Mouse (Mus musculus) liver, embryonic 13.5 days (tissue): ENCODE measurements around the gene Abca1. TPM values are rescaled to one million over a fixed set of nuclear protein-coding genes. Genes with fewer than 3 reads are reported as not detected.

Experiments used
- ATAC-seq: fragments of 200-750 bp; cut with Nextera tagmentation; 2 replicates; pipeline ENCODE4 v1.8.0; 2017; ENCODE audit warnings: low read depth, mild to moderate bottlenecking, moderate number of reproducible peaks, moderate library complexity
- DNase-seq: peaks from one replicate; pipeline ENCODE4 v3.0.0; 2022
- H3K27ac ChIP-seq: fragments of 300-500 bp; sonication (generic); 2 replicates; pipeline ENCODE4 v1.5.1; 2015; ENCODE audit warnings: moderate library complexity, mild to moderate bottlenecking, inconsistent platforms
- H3K27me3 ChIP-seq: fragments of 300-500 bp; sonication (generic); 2 replicates; pipeline ENCODE4 v1.6.1; 2015; ENCODE audit warnings: mild to moderate bottlenecking, inconsistent platforms
- H3K36me3 ChIP-seq: fragments of 300-500 bp; sonication (generic); 2 replicates; pipeline ENCODE4 v1.6.1; 2015; ENCODE audit warnings: mild to moderate bottlenecking, inconsistent platforms
- H3K4me1 ChIP-seq: fragments of 300-500 bp; sonication (generic); replicated peaks from 2 replicates; pipeline ENCODE4 v1.6.1; 2015; ENCODE audit warnings: inconsistent platforms
- H3K4me2 ChIP-seq: fragments of 300-500 bp; sonication (generic); 2 replicates; pipeline ENCODE4 v1.6.1; 2015; ENCODE audit warnings: inconsistent platforms, mild to moderate bottlenecking, moderate library complexity
- H3K4me3 ChIP-seq: fragments of 300-500 bp; sonication (generic); replicated peaks from 2 replicates; pipeline ENCODE4 v1.5.1; 2015; ENCODE audit warnings: mild to moderate bottlenecking, inconsistent platforms
- H3K9ac ChIP-seq: fragments of 300-500 bp; sonication (generic); 2 replicates; pipeline ENCODE4 v1.6.1; 2015; ENCODE audit warnings: mild to moderate bottlenecking, inconsistent platforms
- H3K9me3 ChIP-seq: fragments of 300-500 bp; sonication (generic); replicated peaks from 2 replicates; pipeline ENCODE4 v1.6.1; 2016; ENCODE audit warnings: inconsistent platforms
- WGBS: fragments of 180-500 bp; shearing (Covaris S2); methylation state at CpG from one replicate; pipeline ENCODE4 v1.1.7; 2015; ENCODE audit not compliant: insufficient replicate concordance; 5-methylcytosine and 5-hydroxymethylcytosine counted together
- polyA plus RNA-seq: library from polyadenylated mRNA; unstranded; fragments of >200 nt; fragmentation: Nextera tagmentation; extraction: Ambion mirVana; gene quantifications from 2 replicates; pipeline ENCODE4 v1.2.1, GENCODE M21; 2015

The Abca1 gene
- polyA plus RNA-seq, 1 experiment from 2014 or later = 6.5 TPM

DNA sequence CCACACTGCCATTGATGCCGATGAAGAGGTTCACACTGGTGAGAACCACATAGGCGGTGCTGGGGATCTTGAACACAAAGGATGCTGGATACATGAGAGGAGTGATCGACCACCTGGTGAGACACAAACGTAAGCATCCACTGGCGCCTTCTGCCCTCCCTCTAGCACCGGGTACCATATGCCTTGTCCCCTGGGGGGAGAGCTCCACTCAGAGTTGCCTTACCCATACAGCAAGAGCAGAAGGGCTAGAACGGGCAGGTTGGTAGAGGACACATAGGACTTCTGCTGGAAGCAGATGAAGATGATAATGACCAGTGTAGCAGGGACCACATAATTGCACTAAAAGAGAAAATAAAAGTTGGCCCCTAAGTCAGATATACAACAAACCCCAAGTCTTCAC is 113.9 kb downstream of the Abca1 start:
- no peak overlapping the region for H3K27ac ChIP-seq
- ATAC-seq (no peak), DNase-seq (no peak)
- WGBS = 65% methylated on average over 7 of the region's 7 CpGs
- H3K4me1 ChIP-seq = no peaks in the 10 kb centered on the region
- H3K27me3 ChIP-seq = no peaks in the 10 kb centered on the region
- peaks cover 41% of the 10 kb centered on the region for H3K36me3 ChIP-seq
- no peak overlapping the region for H3K4me3 ChIP-seq
- no peak overlapping the region for H3K4me2 ChIP-seq
- H3K9me3 ChIP-seq = no peaks in the 10 kb centered on the region
- no peak overlapping the region for H3K9ac ChIP-seq

DNA sequence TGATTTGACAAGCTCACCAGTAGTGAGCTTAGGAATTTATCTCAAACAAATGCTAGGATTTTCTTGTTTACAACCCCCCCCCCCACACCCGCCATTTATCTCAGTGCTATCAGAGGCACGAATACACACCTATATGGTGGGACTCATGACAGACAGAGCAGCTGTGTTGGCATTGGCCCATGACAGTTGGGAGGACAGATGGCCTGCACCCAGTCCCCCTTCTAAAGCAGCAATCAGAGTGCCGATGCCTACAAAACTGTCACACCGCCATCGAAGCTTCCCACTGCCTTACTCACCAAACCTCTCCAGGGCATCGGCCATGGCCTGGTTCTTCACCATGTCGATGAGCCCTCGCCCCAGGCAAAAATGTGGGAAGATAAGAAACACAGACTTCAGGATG is 115.9 kb downstream of the Abca1 start:
- Histone ChIP-seq H3K36me3 (peaks cover 35% of the 10 kb centered on the region), H3K9ac (no peak overlapping the region), H3K27ac (no peak overlapping the region), H3K4me1 (no peaks in the 10 kb centered on the region), H3K27me3 (no peaks in the 10 kb centered on the region), H3K9me3 (no peaks in the 10 kb centered on the region), H3K4me2 (no peak overlapping the region), H3K4me3 (no peak overlapping the region)
- ATAC-seq (no peak), DNase-seq (no peak)
- 79% methylated on average over 8 of the region's 8 CpGs for WGBS

DNA sequence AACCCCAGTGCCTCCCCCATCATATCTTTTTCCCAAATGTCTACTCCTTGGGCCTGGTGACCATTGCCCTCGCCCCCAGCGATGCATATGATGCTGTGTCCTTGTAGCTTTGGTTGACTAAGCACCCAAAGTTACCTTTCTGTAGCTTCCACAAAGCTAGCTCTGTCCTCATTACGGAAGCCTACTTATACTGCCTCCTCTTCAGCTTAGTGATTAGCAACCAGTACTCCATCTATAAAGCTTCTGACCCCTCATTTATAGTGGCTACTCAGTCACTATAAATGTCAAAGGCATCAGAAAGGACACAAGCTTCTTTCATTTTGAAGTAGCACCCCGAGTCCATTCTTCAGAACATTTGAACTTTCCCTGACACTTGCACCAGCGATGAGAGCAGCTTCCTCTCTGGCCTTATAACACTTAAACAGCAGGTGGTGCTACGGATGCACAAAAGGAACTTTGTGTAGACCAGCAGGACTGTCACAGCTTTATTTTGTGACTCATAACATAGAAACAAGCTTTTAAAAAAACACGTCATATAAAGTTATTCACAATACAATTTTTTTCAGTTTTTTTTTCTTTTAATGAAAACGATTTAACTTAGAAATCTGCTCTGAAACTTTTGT is 129.3 kb downstream of the Abca1 start:
- no peak overlapping the region for H3K27ac ChIP-seq
- H3K36me3 ChIP-seq = peaks cover 5% of the 10 kb centered on the region
- H3K4me2 ChIP-seq = no peak overlapping the region
- 49% methylated on average over 8 of the region's 8 CpGs for WGBS
- ATAC-seq = no peak
- no peaks in the 10 kb centered on the region for H3K27me3 ChIP-seq
- no peak for DNase-seq
- H3K9ac ChIP-seq = no peak overlapping the region
- H3K9me3 ChIP-seq = no peaks in the 10 kb centered on the region
- no peaks in the 10 kb centered on the region for H3K4me1 ChIP-seq
- no peak overlapping the region for H3K4me3 ChIP-seq

DNA sequence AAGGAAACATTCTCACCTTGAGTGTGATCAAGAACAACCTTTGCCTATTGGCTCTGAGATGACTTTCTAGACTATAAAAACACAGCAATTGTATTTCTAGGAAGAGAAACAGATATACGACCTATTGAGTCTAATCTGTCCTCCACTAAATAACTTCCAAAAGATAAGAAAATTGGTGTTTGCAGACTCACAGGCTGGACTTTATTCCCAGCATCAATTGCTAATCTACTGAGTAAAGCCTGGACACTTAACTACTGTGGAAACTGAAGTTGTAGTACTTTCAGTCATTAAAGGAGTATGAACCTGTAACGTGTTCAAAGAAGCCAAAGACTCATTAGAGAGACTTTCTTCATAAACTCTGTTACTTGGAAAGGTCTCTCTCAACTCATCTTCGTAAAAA is 131.9 kb downstream of the Abca1 start:
- Histone ChIP-seq H3K9ac (no peak overlapping the region), H3K4me3 (no peak overlapping the region), H3K36me3 (peaks cover 10% of the 10 kb centered on the region), H3K4me1 (no peaks in the 10 kb centered on the region), H3K4me2 (no peak overlapping the region), H3K9me3 (no peaks in the 10 kb centered on the region), H3K27me3 (no peaks in the 10 kb centered on the region), H3K27ac (no peak overlapping the region)
- no peak for ATAC-seq
- no peak for DNase-seq
- WGBS = 51% methylated on average over 3 of the region's 3 CpGs

DNA sequence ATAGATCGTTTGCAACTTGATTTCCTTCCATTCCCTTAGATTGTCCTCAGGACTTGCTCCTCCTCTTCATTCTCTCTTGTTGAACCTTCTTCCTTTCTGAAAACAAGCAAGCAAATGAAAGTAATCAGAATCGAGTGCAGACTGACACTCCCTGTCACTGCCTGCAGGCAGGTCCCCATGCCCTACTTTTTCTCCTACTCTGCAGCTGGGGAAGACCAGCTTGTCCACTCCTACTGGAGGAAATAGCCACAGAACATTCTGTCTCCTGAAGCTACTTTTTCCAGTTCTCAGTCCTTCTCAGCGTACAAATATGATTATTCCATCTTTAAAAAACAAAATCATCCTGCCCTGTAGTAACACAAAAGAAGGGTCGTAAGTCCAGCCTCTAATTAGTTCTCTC is 135.3 kb downstream of the Abca1 start:
- Histone ChIP-seq H3K9ac (no peak overlapping the region), H3K4me2 (no peak overlapping the region), H3K4me1 (no peaks in the 10 kb centered on the region), H3K9me3 (no peaks in the 10 kb centered on the region), H3K27ac (no peak overlapping the region), H3K4me3 (no peak overlapping the region), H3K27me3 (no peaks in the 10 kb centered on the region), H3K36me3 (peaks cover 27% of the 10 kb centered on the region)
- WGBS = 68% methylated on average over 4 of the region's 4 CpGs
- DNase-seq = no peak
- no peak for ATAC-seq

DNA sequence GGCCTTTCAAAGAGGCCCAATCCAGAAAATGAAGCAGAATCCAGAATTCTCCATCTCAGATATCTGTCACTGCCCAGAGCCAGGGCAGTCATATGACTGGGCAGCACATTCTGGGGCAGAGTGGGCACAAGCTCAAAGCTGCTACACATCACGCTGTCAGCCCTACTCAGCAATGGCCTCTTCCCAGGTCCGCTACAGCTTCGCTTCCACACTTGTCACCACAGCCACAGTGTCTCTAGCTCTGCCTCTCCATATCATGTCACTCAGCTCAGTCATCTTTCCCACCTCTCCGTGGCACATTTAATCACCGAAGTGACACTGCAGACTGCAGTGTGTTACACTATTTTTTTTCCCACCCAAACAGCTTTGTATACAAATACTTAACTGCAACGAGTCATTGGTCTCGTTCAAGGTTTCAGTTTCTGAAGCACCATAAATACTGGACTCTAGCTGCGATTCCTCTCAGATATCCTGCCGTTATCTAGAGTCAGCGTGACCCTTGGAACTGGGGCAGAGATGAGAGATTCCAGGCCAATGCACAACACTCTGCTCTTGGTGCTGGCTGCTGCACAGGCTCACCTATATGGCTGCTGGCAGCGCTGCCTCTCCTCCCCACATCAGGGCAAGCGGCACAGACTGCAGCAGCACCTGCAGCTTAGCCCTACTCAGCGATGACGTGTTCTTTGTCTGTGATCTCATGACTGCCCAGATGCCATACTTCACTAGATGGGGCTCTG is 136.3 kb downstream of the Abca1 start:
- 81% methylated on average over 14 of the region's 14 CpGs for WGBS
- DNase-seq (no peak), ATAC-seq (peak; percentile 78)
- H3K4me3 ChIP-seq = no peak overlapping the region
- peaks cover 35% of the 10 kb centered on the region for H3K36me3 ChIP-seq
- no peaks in the 10 kb centered on the region for H3K27me3 ChIP-seq
- no peaks in the 10 kb centered on the region for H3K9me3 ChIP-seq
- no peak overlapping the region for H3K9ac ChIP-seq
- no peaks in the 10 kb centered on the region for H3K4me1 ChIP-seq
- H3K27ac ChIP-seq = peak overlapping the region; percentile 54
- no peak overlapping the region for H3K4me2 ChIP-seq

DNA sequence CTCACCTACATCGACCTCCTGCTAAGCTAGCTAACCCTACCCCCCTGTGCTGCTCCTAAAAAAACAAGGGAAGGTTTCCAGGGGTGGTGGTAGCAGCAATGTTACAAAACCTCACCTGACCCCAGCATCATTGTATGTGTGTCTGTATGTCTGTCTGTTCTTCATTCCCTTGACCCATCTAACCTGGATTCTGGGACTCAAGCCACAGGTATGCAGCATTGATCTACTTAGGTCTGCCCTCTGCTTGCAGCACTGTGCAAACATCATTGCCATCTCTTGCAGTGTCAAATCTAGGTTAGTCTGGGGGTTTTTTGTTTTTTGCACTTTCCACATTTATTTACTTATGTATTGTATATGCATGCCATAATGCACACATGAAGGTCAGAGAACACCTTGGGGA is 141.3 kb downstream of the Abca1 start:
- Histone ChIP-seq H3K36me3 (peaks cover 59% of the 10 kb centered on the region), H3K4me1 (no peaks in the 10 kb centered on the region)
- no peak for ATAC-seq

DNA sequence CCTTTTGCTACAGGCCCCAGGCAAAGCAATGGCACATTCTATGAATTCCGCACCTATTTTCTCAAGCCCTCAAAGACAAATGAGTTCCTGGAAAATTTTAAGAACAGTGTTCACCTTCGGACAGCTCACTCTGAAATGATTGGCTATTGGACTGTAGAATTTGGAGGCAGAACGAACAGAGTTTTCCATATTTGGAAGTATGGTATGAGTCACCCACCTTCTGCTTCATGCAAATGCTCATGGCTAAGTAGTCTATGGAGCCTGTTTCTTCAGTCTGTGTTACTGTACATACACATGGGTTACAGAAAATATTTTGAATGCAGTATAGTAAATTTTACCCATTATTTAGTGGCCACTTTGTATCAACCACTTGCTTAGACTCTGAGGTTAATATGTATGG is 144.7 kb downstream of the Abca1 start:
- Histone ChIP-seq H3K4me1 (peaks cover 11% of the 10 kb centered on the region), H3K9ac (no peak overlapping the region), H3K27ac (no peak overlapping the region), H3K4me2 (no peak overlapping the region), H3K27me3 (no peaks in the 10 kb centered on the region), H3K9me3 (no peaks in the 10 kb centered on the region), H3K36me3 (peaks cover 42% of the 10 kb centered on the region), H3K4me3 (no peak overlapping the region)
- WGBS = 83% methylated on average over 3 of the region's 3 CpGs
- no peak for ATAC-seq
- no peak for DNase-seq

More for the DNA sequence above, 141.3 kb downstream of the Abca1 start:
- Histone ChIP-seq H3K27ac (no peak overlapping the region), H3K27me3 (no peaks in the 10 kb centered on the region), H3K4me3 (no peak overlapping the region), H3K4me2 (no peak overlapping the region), H3K9ac (no peak overlapping the region), H3K9me3 (no peaks in the 10 kb centered on the region)
- WGBS = 66% methylated on average over 1 of the region's 1 CpGs
- DNase-seq = no peak

DNA sequence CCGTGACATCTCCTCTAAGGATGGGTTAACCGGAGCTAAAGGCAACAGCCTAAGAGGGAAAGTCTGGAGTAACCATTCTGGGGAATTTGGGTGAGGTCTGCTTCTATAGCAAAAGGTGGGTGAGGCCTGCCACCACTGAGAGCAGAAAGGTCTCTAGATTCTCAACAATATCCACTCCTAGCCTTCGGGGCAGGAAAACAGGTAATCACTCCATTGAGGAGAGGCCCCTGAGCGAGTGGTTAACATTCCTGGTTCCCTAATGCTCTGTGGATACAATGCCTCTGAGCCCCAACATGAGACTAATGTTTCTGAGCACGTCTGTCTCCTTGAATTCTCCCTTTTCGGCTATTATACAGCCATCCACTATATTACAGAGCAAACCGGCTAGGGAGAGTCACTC is 145.3 kb downstream of the Abca1 start:
- no peak overlapping the region for H3K9ac ChIP-seq
- H3K4me1 ChIP-seq = peaks cover 11% of the 10 kb centered on the region
- no peak overlapping the region for H3K4me3 ChIP-seq
- H3K36me3 ChIP-seq = peaks cover 35% of the 10 kb centered on the region
- DNase-seq (no peak), ATAC-seq (no peak)
- no peaks in the 10 kb centered on the region for H3K27me3 ChIP-seq
- no peak overlapping the region for H3K27ac ChIP-seq
- WGBS = 77% methylated on average over 7 of the region's 7 CpGs
- no peaks in the 10 kb centered on the region for H3K9me3 ChIP-seq
- no peak overlapping the region for H3K4me2 ChIP-seq

DNA sequence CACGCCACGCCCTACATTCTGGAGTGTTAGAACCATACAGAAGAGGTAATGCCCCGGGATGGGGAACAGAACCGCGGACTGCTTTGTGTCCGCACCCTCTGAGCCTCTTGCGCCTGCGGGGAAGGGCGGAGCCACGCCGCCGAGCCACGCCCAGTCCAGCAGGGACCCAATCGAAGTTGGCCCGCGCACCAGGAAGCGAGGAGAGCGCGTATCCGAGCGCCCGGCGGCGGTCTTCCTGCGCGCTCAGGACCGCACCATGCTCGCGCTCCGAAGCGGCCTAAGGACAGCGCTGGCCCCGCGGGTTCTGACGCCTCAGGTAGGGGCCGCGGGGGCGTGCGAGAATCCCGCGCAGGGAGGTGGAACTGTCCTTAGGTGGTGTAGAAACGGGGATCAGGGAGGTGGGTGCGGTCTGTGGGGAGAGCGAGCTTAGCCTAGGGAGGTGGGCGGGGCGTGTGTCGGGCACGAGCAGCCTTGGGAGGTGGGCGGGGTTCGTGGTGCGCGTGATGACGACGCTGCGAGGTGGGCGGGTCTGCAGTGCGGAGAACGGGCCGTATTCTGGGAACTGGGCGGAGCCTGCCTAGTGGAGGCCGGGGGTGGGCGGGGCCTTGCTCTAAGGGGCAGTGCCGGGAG is 147.8 kb downstream of the Abca1 start, which contains the start of gene Nipsnap3b:
Nipsnap3b (plus strand) TSS at position 149 of the 630 bp plus-strand sequence.
- H3K4me2 ChIP-seq = peak within 1 kb of the TSS; percentile 80
- no peaks in the 10 kb centered on the region for H3K27me3 ChIP-seq
- no peaks in the 10 kb centered on the region for H3K9me3 ChIP-seq
- ATAC-seq (peak; percentile 95), DNase-seq (peak; percentile 94)
- H3K36me3 ChIP-seq = peaks cover 17% of the 10 kb centered on the region
- WGBS = under 1% methylated on average over 63 of the region's 63 CpGs
- H3K27ac ChIP-seq = peak within 1 kb of the TSS; percentile 82
- H3K4me1 ChIP-seq = peaks cover 11% of the 10 kb centered on the region
- peak within 1 kb of the TSS; percentile 79 for H3K9ac ChIP-seq
- peak within 1 kb of the TSS; percentile 79 for H3K4me3 ChIP-seq

DNA sequence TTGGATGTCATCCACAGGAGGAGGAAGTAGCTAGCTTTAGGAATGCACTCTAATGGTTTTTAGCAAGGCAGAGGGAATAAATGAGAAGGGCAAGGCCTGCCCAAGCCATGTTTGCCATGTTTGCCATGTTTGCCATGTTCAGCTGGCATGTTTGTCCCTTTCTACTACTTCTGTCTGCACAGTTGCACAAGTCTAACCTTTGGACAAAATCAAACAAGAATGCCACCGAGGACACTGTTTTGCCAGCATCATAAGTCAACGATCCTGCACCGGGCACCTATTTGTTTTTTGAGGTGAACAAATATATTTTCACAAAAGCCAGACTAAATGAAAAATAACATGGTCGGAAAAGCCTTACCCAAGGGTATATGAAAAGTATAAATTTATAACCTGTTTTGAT is 149.8 kb downstream of the Abca1 start:
- H3K27me3 ChIP-seq = no peaks in the 10 kb centered on the region
- H3K9ac ChIP-seq = no peak overlapping the region
- no peak overlapping the region for H3K27ac ChIP-seq
- 74% methylated on average over 4 of the region's 4 CpGs for WGBS
- H3K9me3 ChIP-seq = no peaks in the 10 kb centered on the region
- DNase-seq = no peak
- no peak for ATAC-seq
- no peak overlapping the region for H3K4me2 ChIP-seq
- H3K36me3 ChIP-seq = peaks cover under 1% of the 10 kb centered on the region; the same call in 1 of the 2 replicates
- H3K4me3 ChIP-seq = no peak overlapping the region
- peaks cover 11% of the 10 kb centered on the region for H3K4me1 ChIP-seq
